Mouse (Mus musculus) yolk sac, embryonic 10.5 days (tissue): ENCODE measurements around the gene Gm20696.

ENCODE experiments used
- DNase-seq: peaks from one replicate; pipeline ENCODE4 v3.0.0-alpha.2; 2017; ENCODE audit warnings: low spot score

The Gm20696 gene

DNA sequence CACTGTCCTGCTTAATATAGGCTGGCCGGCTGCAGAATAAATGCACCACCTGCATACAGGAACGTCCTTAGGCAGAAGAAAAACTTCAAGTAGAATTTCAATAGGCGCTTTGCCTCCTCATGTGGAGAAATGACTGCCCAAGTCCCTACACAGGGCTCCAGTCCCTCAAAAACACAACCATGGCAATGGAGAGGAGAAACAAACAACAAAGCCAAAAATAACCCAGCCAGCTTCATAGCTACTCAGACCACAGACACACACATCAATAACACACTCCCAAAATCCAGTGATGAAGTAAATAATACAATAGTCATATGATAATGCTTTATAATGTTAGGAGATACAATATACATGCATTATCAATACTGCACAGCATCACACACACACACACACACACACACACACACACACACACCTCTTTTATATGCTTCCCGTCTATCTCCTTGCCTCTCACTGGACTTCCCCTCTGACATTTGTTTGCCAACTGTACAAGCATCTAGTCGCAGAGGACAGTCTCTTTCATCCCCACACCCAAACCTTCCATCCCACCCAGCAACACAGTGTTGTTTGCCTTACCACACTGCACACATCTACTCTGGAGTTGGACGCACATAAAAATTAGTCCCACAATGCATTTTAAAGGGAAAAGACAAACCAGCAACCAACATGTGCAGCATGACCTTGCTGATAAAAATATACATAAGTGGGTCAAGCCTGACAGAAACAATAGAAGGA, 306.7 kb downstream of the Gm20696 start:
- DNase-seq: no peak

DNA sequence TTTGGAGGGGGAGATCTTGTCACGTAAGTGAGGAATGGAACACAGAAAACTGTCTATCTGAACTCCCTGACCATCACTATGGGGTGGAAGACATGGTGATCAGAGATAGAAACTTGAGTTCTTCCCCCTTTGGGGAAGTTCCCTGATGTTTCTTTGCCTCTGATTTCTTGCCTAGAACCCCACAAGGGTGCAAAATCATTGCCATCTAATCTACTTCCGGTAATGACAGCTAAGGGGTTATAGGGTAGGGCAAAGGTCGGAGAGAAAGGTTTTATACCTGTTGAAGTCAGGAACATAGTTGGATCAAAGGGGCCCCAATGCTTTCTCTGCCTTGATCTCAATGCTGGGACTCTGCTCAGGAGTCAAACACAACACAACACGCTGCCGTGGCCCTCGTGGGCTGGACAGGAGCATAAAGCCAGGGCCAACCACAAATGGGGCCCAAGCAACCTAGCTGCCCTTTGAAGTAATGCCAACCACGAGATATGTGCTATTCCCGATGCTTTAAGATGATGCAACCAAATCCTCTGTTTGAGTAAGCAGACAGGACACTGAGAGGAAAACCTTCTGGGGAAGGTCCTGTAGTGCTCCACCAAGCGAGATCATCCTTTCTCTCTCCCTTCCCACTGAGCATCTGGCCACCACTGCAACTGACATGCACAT, 307.4 kb downstream of the Gm20696 start:
- no peak for DNase-seq

DNA sequence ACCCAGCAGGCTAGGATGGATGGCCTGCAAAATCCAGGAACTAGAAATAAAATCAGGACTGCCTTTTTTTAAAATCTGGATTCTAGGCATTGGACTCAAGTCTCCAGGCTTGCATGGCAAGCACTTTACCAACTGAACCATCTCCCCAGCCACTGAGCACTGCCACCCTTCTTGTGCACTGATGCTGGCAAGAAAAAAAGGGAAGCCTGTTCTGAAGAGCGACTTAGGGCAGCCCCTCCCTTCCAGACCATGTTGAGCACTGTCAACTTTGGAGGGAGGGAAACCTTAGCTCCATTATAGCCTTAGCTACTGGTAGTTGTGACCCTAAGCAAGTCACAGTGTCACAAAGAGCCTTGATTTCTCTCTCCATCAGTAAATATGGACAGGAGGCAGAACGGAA, 308.7 kb downstream of the Gm20696 start:
- no peak for DNase-seq

DNA sequence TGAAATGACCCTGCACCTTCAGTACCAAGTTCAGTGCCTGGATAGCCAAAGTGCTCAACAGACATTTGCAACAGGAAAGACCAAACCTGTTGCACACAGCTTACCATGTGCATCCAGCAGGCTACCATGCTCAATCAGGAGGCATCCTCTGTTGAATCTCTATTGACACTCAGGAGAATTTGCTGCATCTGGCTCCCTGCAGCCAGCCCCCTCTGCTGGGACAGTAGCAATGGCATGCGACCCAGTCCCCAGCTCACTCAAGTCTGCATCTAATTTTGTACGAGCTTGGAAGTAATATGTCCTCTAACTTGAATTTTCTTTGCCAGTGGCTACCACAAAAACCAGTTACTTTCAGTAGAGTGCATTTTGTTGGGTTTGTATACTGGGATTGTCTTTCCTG, 312.3 kb downstream of the Gm20696 start:
- DNase-seq: no peak

DNA sequence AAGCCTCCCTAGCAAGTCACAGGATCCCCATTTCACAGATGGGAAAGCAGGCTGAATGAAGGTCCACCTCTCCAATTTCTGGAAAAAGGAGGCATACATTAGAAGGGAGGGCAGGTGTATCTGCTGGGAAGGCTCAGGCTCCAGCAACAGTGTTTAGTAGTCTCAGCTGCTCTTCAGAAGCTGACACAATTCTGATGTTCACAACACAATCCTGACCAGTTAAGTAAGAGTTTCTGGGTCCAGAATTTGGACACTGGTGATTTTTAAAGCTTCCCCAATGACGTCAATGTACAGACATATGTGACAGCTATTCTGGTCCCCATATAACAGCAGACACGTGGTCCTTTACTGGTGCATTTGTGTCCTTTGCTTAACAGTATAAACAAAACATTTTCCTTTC, 313.2 kb downstream of the Gm20696 start:
- DNase-seq: no peak

DNA sequence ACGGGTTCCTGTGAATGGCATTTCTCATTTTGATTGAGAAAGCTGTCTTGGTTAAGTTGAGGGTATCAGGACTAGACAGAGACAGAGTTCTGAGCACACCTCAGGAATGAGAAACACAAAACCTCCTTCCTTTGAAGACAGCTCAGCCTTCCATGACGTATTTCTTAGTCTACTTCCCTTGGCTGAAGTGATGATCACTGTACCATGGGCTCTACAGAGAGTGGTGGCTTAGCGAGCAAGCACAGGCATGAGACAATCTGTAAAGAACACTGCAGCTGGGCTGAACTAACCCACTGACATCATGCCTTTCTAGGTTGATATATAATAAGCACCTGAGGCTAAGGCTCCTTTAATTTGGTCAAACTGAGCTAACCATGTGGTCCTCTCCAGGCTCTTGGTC, 316.0 kb downstream of the Gm20696 start:
- no peak for DNase-seq

DNA sequence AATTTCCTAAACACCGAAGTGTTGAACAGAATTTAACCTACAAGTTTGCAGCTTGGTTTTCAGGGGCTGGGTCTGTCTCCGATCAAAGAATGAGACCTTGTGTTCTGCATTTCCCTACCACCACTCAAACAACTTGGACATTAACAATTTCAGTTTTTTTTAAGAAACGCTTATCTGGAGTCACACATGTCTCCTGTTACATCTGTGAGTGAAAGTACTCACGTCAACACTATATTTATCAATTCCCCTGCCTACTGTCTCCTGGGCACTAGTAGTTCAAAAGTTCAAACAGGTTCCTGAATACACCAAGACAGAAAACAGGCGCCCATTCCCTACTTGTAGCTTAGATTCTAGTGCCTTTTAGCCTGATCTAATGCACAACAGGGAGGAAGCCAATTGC, 316.4 kb downstream of the Gm20696 start:
- peak; percentile 17 for DNase-seq

DNA sequence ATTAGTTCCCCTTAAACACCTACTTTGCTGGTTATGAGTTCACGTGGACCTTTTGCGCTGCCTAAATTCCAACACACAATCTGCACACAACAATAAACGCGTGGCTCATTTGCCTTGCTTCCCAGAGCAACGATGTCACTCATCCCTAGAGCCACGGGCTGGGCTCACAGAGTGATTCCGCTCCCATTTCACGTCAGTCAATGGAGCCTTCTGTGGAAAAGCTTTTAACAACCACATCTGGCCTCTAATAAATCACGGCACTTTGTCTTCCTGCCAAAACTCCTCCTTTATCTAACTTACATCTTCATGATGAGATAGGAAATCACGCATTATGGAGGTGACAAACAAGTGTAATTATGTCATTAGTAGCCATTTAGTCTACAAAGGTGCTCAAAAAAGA, 318.8 kb downstream of the Gm20696 start:
- DNase-seq: no peak

DNA sequence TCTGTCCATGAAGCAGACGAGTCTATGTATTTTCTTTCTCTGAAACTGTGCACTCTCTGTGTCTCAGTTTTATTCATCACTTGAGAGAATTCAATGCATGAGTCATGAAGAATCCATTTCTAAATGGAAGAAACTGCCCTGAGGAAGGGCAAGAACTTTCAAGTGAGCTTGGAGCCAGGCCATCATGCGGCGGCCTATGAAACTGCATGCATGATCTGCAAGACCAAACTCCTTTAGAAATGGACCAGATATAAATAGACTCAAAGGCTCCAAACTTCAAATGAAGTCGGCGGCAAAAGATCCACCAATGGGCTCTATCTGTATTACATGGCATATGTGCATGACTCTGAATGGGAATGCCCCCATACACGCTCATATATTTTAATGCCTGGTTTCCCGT, 321.6 kb downstream of the Gm20696 start:
- no peak for DNase-seq

DNA sequence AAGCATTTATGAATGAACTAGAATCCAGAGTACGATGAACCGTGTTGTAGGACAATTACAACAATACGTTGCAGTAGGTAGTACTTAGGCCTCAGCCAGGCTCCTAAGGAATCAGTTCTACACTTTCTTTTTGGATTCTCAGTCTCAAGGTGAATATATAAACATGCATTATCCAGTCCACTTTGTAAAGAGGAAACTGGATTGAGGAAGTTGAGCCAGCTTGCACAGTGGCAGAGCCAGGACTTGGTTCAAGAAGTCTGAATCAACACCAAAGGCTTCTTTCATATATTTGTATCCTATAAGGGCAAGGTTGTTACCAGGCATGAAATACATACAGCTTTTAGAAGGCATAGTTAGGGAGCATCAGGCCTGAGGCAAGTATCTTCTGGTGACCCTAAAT, 322.2 kb downstream of the Gm20696 start:
- no peak for DNase-seq

DNA sequence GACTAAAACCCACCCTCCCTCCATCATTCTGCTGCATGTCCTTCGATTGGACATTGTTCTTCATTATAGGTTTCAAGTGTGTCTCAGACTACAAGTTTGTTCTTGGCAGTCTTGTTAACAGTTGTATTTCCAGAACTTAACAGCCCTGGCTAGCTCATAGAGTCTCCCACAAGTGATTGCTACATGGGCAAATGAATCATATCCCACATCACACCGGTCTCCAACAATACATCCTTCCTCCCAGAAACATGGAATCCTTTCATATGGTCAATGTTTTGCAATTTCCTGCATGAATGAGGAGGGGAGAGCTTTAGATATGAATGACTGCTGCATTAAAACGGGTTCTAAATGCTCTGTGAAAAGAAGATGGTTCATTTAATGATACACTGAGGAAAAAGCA, 322.8 kb downstream of the Gm20696 start:
- DNase-seq: no peak

DNA sequence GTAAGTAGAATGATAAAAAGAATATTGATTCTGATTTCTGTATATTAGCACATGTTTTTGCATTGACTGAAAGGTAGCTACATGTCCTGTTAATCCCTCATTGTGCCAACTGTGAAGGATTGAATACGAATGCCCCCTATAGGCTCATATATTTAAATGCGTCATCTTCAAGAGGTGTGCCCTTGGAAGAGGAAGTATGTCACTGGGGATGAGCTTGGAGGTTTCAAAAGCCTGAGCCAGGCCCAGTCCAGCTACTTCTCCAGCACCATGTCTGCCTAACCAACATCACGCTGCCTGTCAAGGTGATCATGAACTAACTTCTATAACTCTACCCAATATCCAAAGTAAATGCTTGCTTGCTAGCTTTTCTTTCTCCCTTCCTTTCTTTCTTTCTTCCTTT, 324.2 kb downstream of the Gm20696 start:
- no peak for DNase-seq

DNA sequence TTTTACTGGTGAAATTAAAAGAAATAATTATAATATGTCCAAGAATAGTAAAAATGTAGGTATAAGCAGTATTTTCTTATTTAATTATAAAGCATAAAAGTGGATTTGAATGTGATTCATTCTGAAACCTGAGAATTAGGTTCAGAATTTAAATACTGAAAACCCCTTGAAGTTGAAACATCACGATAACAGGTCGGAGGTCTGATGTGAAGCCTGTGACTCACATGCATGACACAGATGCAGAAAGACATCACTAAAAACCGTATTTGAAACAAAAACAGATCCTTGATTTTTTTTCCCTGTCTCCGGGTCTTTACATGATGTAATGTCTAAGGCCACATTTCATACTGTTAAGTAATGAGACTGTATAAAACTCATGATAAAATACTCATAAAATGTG, 325.7 kb downstream of the Gm20696 start:
- no peak for DNase-seq

DNA sequence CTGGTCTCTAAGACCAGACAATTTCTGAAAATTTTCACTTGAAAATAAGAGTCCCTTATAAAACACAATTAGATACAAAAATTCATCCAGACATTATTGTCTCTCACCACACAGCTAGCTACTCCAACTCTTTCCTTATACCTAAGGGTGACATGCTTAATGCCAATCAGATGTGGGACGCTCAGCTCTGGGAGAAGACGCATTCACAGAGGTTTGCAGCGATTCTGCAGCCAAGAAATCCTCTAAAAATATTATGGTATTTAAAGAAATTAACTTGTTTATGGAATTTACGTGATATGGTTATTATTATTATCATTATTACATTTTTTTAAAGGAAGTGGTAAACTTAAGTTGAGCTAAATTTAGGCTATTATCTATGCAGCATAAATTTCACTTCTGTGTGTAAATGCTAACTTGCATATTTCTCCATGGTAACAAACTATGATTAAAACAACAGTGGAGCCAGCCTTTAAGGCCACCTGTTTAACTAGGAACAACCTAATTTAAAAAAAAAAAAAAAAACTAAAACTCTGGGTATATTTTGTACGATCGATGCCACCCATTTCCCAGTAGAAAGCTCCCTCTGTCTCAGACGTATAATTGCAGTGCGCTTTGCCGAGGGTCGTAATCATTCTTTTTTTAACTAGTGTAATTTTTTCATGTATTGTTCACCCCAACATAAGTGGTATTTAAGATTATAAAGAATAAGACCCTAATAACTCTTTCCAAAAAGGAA, 326.4 kb downstream of the Gm20696 start:
- DNase-seq: no peak

DNA sequence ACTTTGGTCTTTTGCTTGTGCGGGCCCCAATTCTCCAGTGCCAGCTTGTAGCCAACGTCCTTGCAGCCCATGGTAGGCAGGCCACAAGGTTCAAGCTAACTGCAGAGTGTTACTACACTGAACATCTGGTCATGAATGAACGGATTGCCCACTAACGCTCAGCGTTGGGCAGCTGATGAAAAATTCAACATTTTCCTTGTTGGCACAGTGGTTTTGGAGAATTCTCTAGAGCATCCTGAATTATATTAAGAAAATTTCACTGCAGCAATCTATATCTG, 327.3 kb downstream of the Gm20696 start:
- DNase-seq: no peak

DNA sequence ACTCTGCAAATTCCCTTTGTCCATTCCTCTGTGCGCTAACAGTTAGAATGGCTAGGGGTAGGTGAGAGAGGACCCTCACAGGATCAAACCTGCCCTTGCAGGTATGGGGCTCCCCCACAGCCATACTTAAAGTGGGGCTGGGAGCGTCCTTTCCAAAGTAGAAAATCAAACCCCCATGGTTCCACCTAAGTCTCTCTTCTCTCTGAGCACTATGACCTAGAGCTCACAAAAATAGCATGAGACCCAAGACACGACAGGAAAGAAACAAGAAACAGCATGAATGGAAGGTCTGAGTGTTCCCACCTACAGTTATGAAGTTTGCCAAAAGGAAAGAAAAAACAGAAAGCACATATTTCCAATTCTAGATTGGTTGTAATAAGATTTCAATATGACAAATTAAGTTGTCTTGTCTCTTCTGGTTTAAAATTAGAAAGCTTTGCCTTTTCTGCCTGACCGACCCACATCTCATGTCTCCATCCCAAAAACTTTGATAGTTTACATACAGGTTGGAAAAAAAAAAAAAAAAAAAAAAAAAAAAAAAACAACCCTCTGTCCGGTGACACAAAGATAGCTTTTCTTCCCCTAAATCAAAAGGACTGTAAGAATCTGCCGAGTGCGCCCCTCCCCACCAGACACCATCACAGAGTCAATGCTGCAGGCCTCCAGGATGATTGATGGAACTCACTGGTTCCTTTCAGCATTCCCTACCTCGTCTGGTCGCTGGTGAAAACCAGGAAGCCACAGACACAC, 327.8 kb downstream of the Gm20696 start:
- peak; percentile 30 for DNase-seq

DNA sequence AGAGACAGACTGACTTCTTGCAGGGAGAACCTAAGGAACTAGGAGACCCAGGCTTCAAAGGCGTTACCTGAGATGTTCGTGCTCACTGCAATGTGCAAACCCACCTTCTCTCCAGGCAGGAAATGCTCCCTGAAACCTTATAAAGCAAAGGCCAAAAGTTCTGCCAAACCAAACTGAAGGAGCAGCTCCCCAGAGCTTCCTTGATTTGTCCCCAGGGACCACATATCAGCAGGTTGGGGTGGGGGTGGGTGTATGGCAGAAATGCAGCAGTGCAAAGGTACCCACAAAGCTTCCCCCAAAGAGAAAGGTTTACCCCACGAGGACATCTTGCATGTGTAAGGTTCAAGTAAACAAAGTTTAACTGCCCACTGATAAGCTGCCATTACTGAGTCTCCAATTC, 328.4 kb downstream of the Gm20696 start:
- no peak for DNase-seq

DNA sequence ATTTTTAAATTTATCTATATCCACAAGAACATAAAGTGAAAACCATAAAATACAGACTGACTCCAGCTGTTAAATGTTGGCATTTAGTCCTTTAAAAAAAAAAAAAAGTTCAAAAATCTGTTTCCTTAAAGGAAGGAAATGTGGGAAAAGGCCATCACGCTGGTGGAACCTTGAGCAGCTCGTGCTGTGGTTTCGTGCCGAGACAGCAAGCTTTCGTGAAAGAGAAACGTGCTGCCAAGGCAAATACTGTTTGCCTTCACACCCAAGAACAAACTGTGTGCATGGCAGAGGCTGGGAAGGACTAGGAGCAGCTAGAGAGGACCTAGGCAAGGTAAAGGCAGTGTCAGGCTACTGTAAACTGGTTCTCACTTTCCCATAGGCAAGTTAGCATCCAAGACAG, 329.0 kb downstream of the Gm20696 start:
- DNase-seq: no peak

DNA sequence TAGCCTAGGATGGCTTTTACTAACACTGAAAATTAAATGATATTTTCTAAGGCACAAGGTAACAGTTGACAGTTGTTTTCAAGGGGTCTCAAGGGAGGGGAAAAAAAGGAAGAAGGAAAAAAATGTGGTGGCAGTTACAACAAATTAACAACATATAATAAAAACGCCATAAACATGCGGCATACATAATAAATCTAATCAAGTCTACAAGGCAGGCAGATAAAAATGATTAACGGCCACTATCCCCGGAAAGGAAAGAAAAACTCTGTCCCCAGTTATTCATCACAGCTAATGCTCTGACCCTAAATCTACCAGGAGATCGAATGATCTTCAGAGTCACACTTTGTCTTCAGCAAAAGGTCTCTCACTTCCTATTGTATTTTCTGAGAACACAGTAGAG, 330.4 kb downstream of the Gm20696 start:
- no peak for DNase-seq

DNA sequence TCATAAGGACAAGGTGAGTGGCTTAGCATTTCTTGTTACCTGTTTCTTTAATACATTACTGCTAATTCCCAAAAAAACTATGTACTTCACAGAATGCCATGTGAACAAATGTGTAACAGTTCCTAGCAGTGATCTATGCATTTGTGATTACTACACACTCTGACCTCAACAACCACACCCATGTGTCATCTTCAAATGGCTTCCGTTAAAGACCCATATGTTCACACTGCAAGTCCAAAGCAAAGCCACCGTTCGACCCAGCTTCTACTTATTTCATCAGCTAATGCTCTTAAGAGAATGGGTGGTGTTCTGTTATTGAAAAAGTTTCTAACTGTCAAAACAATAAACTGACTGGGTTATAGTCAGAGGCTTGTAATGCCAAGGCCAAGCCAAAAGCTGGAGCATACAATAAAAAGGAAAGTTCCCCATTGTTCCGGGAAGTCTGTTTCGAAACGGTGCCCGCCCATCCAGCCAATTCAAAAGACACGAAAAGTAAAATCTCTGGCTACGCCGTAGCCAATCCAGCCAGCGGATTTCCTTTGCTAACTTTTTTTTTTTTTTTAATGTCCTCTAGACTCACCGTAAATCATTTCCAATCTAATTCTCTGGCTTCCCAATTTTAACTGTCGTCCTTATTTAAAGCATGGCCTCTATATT, 331.3 kb downstream of the Gm20696 start:
- DNase-seq: no peak

DNA sequence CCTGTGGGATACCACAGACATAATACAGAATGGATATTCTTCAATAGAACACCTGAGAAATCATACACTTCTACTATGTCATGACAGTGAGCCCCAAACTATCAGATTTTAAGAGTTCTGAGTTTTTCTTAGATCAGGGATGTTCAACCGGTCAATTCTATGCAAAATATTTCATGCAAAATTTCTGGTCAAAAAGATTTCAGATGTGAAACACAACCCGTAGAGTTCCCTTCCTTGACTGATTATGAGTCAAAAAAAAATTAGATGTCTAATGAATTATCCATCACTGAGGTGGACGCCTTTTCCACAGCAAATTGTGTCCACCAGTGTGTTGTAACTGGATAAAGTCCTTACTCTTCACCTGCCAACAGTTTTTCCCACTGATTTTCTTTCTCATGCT, 332.3 kb downstream of the Gm20696 start:
- DNase-seq: no peak

DNA sequence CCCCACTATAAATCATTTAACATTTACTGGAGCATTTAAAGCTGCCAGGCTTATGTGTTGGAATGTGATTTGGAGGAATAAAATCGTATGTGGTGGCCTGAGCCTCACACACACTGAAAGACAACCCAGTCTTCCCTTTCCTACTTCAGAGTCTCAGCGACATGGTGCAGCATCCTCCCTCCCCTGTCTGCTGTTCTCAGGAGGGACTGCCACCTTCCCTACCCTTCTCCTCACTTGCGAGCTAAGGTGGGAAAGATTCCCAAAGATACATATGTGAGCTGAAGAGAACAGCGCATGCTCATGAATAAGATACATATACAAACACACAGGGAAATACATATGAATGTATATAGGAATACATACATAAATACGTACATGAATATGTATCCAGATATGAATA, 333.5 kb downstream of the Gm20696 start:
- DNase-seq: no peak
